Mouse (Mus musculus) layer of hippocampus, adult 9-11 months (tissue): ENCODE measurements at regions not wholly inside any gene's neighbourhood (a gene's known extent, or its start where the extent isn't known, plus 50 kb on each side); places are given as distances from the start of the nearest gene placed in this dataset.

Experiments used
- DNase-seq: peaks from one replicate; pipeline ENCODE4 v3.0.0; 2022

GRCm38 (mm10) chr13:7306995-7307394 lies 658.4 kb upstream of the Pfkp start:
- no peak for DNase-seq

- no peak for DNase-seq
These were observed 658.8 kb upstream of the Pfkp start for GRCm38 (mm10) chr13:7307396-7307795.

GRCm38 (mm10) chr13:7313474-7313873 lies 664.9 kb upstream of the Pfkp start:
- no peak for DNase-seq

GRCm38 (mm10) chr13:7330151-7330550 lies 681.6 kb upstream of the Pfkp start:
- DNase-seq = no peak

- no peak for DNase-seq
These were observed 697.2 kb upstream of the Pfkp start for GRCm38 (mm10) chr13:7345760-7346159.

- no peak for DNase-seq
These were observed 699.9 kb upstream of the Pfkp start for GRCm38 (mm10) chr13:7348431-7348830.

GRCm38 (mm10) chr13:7353011-7353410 lies 704.4 kb upstream of the Pfkp start:
- DNase-seq = peak; percentile 2

GRCm38 (mm10) chr13:7357071-7357470 lies 708.5 kb upstream of the Pfkp start:
- DNase-seq = no peak

- DNase-seq = no peak
These were observed 725.0 kb upstream of the Pfkp start for GRCm38 (mm10) chr13:7373559-7373958.

DNA sequence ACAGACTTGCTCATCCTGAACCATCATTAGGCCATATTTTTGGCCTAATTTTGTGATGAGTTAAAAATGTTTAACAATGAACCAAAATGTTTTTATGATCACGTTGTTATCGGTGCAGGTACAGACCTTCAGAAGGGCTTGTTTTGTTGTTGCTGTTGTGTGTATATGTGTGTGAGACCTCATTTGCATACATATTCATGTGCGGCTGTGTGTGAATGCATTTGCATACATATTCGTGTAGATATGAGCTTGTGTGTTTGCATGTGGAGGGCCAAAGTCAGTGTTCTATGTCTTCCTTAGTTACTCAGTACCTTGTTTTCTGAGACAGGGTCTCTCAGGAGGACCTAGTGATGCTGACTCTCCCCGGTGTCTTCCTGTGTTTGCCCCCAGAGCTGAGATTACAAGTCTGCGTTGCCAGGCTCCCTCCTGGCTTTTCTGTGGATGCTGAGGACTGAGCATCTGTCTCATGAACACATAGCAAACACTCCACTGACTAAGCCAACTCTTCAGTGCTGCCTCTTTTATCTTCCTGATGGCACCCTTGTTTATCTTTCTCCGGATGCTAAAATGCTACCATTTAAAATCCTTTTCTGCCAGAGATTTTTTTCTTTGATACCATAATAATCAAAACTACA lies 726.5 kb upstream of the Pfkp start:
- DNase-seq = peak; percentile 23

DNA sequence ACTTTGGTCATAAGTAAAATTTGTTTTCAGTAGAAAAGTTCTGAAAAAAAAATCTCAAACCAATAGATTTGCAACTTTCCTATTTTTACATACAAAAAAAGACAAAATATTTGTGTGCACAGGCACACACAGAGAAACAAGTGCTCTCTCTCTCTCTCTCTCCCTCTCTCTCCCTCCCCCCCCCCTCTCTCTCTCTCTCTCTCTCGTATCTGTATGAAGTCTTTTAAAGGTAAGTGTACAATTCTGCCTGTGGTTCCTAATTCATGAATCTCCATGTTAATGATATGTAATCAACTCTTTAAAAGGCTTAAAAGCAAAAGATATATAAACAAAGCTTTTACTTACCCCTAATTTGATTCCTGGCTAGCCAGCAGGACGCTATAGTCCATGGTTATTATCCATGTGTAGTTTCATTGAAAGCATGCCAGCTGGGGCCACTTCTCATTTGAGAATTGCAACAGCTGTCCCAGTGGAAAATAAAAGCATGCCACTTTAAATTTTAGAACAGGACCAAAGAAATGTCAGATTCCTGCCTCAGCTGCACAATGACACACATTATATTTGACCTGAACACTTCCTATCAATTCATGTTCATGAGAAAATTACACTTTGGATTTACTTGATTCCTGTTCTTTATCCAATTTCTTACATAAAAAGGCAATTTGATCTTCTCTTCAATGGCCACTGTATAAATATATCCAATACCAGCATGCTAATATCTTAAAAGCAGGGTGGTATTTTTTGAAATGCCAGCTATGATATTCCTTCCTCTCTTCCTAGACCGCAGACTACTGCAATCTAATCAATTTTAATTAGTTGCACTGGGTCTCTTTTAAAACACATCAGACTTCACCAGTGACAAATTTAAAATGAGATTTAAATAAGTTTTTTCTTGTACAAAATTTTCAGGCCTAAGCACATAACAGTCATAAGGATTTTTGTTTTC lies 766.0 kb upstream of the Pfkp start:
- no peak for DNase-seq

DNA sequence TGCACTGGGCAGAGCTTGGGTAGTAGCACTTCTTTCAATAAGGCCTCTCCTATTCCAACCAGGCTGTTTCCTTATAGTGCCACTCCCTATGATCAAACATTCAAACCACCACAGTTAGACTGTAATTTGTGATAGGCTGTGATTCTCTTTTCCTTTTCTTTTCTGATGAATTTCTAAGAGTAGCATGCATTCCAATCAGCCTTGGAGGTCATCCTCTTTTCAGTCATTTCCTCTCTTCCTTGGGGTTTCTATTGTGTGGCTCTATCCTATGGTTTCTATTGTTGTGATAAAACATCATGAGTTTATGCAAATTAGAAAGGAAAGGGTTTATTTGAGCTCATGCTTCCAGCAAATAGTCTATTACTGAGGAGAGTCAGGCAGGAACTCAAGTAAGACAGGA lies 774.9 kb upstream of the Adarb2 start:
- no peak for DNase-seq

GRCm38 (mm10) chr13:7429271-7429670 lies 773.4 kb upstream of the Adarb2 start:
- no peak for DNase-seq

GRCm38 (mm10) chr13:7451434-7452002 lies 751.1 kb upstream of the Adarb2 start:
- DNase-seq = no peak

GRCm38 (mm10) chr13:7475661-7476060 lies 727.0 kb upstream of the Adarb2 start:
- no peak for DNase-seq

DNA sequence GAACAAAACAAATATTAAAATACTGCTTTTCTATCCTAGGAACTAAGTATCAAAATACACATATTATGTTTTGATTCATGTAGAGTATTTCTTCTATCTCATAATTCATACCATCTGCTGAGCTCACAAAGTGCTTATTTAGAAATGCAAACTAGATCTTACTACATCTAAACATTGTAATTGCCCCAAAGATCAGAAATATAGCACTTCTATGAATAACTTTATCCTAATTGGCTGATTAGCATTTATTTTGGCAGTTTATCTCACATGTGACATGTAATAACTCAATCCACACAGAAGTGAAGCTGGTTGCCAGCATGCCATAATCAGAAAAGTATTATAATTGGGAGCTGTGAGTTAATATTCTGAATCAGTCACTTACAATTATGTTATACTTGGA lies 684.6 kb upstream of the Adarb2 start:
- DNase-seq = no peak

GRCm38 (mm10) chr13:7524436-7524835 lies 678.2 kb upstream of the Adarb2 start:
- DNase-seq = no peak

GRCm38 (mm10) chr13:7538856-7539255 lies 663.8 kb upstream of the Adarb2 start:
- no peak for DNase-seq

- no peak for DNase-seq
These were observed 618.6 kb upstream of the Adarb2 start for GRCm38 (mm10) chr13:7584022-7584421.
